Mouse (Mus musculus) inflammation-experienced regulatory T-cells, adult 16 weeks (primary cell): ENCODE results near the gene Hmgcs2. TPM values are rescaled to one million over a fixed set of nuclear protein-coding genes. Genes with fewer than 3 reads are reported as not detected.

Source experiments
- polyA plus RNA-seq: library from polyadenylated mRNA; unstranded; fragments of 100-300 nt; shearing (Covaris generic); gene quantifications from one replicate; pipeline ENCODE4 v1.2.1, GENCODE M21; 2017

The Hmgcs2 gene
- not detected for polyA plus RNA-seq

GRCm38 (mm10) chr3:98280204-98280932, at the start of gene Hmgcs2:
TSS of gene Hmgcs2 (plus strand) at chr3:98280435.

GRCm38 (mm10) chr3:98339706-98340109, 59.5 kb downstream of the Hmgcs2 start, which contains the start of gene Phgdh:
TSS of gene Phgdh (minus strand) at chr3:98339990.

Other genes starting within 250 kb of the Hmgcs2 start
- gene Adam30, start 119.8 kb upstream of the Hmgcs2 start, polyA plus RNA-seq: not detected
- gene Reg4, start 58.3 kb upstream of the Hmgcs2 start, polyA plus RNA-seq: not detected
- gene Phgdh, start 59.6 kb downstream of the Hmgcs2 start, polyA plus RNA-seq: 167 TPM
- not detected for gene Zfp697, start 102.0 kb downstream of the Hmgcs2 start, polyA plus RNA-seq
- not detected for gene Gm4450, start 176.7 kb downstream of the Hmgcs2 start, polyA plus RNA-seq
- not detected for gene Hsd3b4, start 230.1 kb downstream of the Hmgcs2 start, polyA plus RNA-seq